Mouse (Mus musculus): Measurements from ENCODE around the gene Hypk.
"Not testable (repeated sequence)": the region's sequence is repeated elsewhere in the genome, so short reads cannot be mapped to it uniquely, and the experiment has no call there.

Gene Hypk

GRCm38 (mm10) chr2:121448136-121448535, 5.0 kb upstream of the Hypk start:
- peak; percentile 65 for DNase-seq (ENCODE audit: low spot score)

DNA sequence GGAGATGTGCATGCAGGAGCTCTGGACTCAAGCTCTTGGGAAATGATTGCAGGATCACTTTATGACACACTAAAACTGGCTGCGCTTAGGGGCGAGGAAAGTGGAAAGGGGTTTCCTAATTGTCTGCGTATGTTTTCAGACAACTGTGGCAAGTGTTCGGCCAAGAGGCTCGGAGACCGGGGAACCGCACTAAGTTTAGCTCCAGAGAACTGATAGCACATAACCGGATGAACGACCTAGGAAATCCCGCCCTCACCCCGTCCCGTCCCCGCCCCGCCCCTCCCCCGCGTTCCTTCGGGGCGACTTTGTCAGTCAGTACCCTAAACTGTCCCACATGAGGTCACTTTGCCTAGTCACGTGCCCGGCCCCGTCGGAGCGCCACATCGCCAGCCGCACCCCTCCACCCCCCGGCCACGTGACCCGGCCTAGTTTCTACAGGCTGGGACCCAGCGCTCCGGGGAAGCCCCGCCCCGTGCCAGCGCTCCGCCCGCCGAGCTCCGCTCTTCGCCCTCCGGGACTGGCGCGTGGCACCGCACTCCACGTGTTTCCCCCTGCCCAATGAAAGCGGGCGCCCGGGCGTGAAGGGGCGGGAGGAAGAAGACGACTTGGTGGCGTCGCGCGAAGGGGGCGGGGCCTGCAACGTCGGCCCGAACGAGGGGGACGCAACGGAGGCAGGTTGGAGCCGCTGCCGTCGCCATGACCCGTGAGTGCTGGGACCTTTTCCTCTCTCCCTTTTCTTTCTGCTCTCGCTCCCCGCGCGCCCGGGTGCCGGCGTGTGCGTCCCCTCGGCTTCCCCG, 4.2 kb upstream of the Hypk start, which contains the start of gene Serf2:
TSS of gene Serf2 (plus strand) at position 457 of the 797 bp plus-strand sequence.
- DNase-seq (ENCODE audit: low spot score): peak; percentile 98

DNA sequence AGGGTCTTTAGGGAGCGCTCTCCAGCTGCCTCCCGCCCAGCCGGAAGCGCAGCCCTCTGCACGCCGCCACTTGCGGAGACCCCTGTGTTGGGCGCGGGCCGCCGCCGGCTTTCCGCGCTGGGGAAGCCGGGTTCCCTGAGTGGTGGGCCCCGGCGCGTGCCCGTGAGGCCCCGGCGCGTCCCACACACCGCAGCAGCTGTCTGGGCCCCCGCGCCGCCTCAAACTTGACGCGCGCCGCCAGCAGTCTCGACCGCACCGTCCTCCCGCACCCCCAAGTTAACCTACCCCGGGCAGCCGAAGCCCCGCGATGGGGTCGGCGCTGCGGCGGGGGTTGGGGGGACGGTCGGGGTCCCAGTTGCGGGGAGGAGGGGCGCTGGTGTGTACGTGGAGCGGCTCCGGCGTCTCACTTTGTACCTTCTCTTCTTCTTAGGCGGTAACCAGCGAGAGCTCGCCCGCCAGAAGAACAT, 3.5 kb upstream of the Hypk start:
- no peak for DNase-seq (ENCODE audit: low spot score)

- DNase-seq (ENCODE audit: low spot score): no peak
Measured at GRCm38 (mm10) chr2:121450093-121450492, 3.0 kb upstream of the Hypk start.

GRCm38 (mm10) chr2:121452361-121452760, 729 bp upstream of the Hypk start:
- no peak for DNase-seq (ENCODE audit: low spot score)

DNA sequence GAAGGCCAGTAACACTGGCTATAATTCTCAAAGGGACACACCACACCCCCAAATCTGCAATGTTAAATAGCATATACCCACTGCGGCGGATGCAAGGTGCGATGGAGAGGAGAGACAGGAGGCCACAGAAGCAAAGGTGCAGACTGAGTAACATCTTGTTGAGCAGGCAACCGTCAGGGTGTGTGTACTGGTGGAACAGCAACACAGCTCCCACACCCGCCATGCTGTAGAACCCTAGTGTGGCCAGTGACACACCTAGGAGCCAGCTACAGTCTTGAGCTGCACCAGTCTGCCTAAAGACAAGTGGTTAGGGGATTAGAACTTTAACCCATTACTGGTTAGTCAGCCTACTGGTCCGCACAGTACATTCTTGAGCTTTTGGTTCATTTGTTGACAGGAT, 827 bp downstream of the Hypk start:
- no peak for DNase-seq (ENCODE audit: low spot score)

GRCm38 (mm10) chr2:121455534-121455933, 2.4 kb downstream of the Hypk start:
- DNase-seq (ENCODE audit: low spot score): no peak

DNA sequence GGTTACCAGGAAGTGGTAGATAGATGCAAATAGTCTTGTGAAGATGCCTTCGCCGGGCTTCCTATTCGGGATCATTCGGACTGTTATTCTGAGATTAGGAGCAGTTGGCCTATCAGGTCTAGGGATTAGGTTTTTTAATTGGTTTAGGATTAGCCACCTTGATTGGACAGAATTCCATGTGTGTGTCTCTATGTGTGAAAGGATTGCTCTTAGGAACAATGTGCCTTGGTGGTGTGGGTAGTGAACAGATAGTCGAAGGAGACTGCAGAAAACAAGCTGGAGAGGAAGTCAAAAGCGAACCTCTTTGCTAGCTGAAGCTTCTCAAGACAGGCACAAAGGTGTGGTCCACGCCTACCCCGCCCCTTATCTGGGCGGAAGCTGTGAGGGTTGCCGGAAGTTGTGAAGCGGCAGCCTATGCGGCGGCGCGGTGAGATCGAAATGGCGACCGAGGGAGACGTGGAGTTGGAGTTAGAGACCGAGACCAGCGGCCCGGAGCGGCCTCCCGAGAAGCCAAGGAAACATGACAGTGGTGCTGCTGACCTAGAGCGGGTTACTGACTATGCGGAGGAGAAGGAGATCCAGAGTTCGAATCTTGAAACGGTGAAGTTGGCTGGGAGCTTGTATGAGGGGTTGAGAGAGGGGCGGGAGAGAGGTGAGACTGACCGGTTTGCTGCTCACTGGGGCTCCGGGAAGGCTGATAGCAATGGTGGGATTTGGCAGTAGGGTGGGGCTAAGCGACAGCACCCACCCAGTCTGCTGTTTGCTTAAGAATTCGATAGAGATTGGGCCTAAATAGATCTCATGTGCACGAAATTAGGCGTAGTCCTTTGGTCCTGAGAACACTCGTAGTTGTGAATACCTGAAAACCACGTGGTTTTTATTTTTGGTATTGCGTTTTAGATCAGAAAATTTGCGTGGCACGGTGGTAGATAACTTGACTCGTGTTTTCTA, 3.9 kb downstream of the Hypk start, which contains the start of gene Serinc4:
TSS of gene Serinc4 (minus strand) at position 90 of the 951 bp plus-strand sequence.
- peak; percentile 85 for DNase-seq (ENCODE audit: low spot score)

DNA sequence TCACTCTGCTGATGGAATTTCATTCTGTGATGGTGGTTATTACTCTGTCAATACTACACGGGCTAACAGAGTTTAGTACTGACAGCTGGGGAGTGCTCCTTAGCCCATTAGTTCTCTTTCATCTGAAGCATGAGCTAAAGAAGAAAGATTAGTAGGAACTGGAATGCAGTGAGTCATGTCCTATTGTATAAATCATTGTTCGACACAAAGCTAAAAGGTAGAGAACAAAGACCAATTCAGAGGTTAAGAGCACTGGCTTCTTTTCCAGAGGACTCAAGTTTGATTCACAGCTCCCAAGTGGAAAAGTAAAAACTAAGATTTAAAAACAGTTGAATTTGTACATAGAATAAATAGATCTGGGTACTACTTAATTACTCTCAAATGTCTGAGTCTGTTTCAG, 7.0 kb downstream of the Hypk start:
- DNase-seq (ENCODE audit: low spot score): no peak

DNA sequence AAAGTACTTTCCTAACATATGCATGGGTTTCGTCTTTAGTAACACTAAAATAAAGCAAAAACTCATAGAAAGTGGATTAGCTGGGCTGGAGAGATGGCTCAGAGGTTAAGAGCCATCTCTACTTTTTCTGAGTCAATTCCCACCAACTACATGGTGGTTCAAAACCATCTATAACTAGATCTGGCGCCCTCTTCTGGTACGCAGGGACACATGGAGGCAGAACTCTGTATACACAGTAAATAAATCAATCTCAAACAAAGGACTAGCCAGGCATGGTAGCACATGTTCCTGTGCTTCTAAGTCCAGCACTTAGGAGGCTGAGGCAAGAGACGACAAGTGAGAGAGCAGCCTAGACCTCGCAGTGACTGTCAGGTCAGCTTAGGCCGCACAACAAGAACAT, 15.9 kb downstream of the Hypk start:
- DNase-seq (ENCODE audit: low spot score): not testable (repeated sequence)

- not testable (repeated sequence) for DNase-seq (ENCODE audit: low spot score)
Measured at GRCm38 (mm10) chr2:121472783-121473182, 19.7 kb downstream of the Hypk start.

DNA sequence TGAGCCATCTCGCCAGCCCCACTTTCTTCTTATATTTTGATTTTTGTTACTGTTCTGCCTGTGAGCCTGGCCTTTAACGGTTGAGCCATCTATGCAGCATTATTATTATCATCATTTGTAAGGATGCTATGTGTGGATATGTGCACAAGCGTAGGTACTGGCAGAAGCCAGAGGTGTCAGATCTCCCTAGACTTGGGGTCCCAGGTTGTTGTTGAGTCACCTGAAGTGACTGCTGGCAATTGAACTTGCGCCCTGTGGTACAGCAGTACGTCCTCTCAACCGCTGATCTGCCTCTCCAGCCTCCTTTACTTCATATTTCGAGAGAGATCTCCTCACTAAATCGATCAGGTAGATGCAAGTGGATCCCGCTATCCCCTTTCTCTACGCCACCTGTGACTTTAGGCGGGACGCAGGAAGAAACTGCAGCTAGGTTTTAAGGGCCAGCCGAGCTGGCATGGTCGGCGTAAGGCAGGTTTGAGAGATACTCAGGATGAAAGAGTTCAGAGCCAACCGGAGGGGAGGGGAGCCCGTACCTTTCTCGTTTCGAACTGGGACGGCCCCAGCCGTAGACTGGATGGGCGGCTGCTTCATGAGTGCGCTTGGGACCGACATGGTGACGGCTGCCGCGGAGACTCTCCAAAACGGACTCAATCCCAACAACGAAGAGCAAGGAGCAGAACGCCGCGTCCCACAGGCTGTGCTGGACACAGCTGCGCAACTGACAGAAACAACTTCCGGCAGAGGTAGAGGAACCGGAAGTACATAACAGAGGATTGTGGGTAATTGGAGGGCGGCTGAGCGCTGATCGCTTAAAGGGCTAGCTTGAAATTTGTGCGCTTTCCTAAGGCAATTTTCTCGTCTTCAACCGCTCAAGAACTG, 20.4 kb downstream of the Hypk start, which contains the start of gene Mfap1b:
TSS of gene Mfap1b (minus strand) at position 767 of the 879 bp plus-strand sequence.
- peak; percentile 91 for DNase-seq (ENCODE audit: low spot score)

- DNase-seq (ENCODE audit: low spot score): no peak
Measured at GRCm38 (mm10) chr2:121474180-121474535, 21.1 kb downstream of the Hypk start.

GRCm38 (mm10) chr2:121475306-121475705, 22.2 kb downstream of the Hypk start:
- DNase-seq (ENCODE audit: low spot score): not testable (repeated sequence)

GRCm38 (mm10) chr2:121477491-121478266, 24.6 kb downstream of the Hypk start:
- no peak for DNase-seq (ENCODE audit: low spot score)

DNA sequence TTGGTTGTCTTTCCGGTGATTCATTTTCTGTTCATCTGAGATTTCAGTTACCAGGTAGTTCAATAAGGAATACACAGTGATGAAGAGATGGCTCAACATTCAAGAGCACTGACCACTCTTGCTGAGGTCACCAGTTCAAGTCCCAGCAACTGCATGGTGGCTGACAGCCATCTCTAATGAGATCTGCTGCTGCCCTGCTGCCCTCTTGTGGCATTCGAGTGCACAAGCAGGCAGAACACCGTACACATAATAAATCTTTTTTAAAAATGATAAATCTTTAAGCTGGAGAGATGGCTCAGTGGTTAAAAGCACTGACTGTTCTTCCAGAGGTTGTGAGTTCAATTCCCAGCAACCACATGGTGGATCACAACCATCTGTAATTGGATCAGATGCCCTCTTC, 27.4 kb downstream of the Hypk start:
- DNase-seq (ENCODE audit: low spot score): no peak

DNA sequence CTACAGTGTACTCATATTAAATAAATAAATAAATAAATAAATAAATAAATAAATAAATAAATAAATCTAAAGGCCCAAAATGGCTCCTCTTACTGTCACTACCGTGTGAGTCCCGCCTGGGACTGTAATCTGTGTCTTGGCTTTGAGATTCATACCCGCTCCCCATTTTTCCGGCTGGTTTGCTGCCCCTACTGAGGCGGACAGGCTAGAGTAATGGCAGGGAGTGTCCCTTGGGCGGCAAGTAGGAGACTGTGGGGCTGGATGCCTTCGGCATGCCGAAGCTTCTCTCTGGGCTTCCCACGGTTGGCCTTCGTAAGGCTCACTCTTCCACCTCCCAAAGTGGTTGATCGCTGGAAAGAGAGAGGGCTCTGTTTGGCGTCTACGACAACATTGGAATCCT, 27.8 kb downstream of the Hypk start:
- DNase-seq (ENCODE audit: low spot score): not testable (repeated sequence)

DNA sequence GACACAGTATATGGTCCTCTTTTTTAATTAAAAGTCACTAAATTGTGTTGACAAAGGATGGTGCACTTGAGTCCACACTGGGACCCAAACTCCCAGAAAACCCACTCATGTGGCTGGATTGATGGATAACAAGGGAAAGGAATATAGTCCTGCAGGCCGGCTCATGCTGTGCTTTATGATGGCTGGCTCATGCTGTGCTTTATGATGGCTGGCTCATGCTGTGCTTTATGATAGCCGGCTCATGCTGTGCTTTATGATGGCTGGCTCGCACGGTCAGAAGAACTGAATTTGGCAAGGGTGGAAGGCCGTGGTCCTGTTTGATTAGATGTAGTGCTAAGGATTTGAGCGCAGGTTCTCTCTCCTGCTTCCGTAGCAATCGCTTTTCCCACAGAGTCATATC, 30.5 kb downstream of the Hypk start:
- DNase-seq (ENCODE audit: low spot score): no peak

DNA sequence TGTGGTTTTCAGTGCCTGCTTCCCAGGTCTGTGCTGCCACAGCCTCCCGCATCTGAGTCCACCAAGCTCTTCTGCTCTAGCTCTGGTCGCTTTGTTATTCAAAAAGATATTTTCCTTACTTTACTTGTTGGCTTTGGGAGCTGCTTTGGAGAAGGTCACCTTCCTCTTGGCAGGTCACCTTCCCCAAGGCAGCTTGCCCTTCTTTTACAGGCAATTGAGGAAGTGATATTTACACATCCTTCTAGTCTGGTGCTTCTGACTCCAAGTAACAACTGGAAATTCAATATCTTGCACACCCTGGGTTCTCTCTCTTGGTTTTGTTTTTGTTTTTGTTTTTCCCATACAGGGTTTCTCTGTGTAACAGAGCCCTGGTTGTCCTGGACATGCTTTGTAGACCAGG, 31.3 kb downstream of the Hypk start:
- not testable (repeated sequence) for DNase-seq (ENCODE audit: low spot score)

DNA sequence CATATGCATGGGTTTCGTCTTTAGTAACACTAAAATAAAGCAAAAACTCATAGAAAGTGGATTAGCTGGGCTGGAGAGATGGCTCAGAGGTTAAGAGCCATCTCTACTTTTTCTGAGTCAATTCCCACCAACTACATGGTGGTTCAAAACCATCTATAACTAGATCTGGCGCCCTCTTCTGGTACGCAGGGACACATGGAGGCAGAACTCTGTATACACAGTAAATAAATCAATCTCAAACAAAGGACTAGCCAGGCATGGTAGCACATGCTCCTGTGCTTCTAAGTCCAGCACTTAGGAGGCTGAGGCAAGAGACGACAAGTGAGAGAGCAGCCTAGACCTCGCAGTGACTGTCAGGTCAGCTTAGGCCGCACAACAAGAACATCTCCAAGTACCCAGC, 48.5 kb downstream of the Hypk start:
- DNase-seq (ENCODE audit: low spot score): not testable (repeated sequence)
